Mouse (Mus musculus) left cerebral cortex, adult 9 months (tissue): ENCODE data around the gene Aatf.

Source experiments
- DNase-seq, 2 experiments: peaks; one replicate each; pipeline ENCODE4 v3.0.0; 2022; ENCODE audit warnings: low spot score in 2 of 2

The Aatf gene

DNA sequence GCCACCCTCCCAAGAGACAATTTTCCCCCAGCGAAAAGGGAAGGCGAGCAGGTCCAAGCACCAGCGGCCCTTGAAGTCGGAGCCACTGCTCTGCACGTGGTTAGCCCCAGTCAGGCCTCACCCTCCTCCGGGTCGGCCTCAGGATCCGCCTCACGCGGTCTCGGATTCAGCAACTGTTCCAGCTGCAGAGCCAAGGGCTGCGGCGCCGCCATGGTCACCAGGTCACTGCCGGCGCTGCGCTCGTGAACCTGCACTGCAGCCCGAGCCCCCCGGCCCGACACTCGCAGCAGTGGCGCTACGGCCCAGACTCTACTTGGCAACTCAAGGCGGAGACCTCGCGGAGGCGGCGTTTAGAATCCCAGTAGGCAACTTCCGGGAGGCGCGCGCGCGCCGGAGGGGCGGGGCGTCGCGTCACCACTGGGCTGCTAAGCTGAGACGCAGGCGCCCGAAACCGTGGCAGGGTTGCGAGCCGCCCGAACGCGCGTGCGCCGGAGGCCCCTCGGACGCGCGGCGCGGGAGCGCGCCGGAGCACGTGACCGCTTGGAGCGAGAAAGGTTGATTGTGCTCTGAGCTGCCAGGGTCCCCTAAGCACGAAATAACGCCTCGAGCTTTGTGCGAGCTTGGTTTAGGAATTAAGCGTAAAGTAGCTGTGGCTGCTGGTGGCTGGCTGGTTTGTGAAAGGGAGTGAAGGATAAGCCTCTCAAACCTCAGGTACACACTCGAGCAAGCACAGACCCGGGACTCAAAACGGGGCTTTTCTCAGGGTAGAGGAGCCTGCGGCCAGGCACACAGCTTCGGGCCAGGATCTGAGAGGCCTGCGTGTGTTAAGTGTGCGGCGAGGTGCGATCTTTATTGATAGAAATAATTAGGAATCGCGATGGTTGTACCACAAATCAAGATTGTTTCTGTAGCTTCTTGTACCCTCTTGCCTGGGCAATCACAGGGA, at the start of gene Aatf:
TSS of gene Aatf (minus strand) at position 352 of the 946 bp plus-strand sequence.
- DNase-seq = peak; percentile 87 to 96

DNA sequence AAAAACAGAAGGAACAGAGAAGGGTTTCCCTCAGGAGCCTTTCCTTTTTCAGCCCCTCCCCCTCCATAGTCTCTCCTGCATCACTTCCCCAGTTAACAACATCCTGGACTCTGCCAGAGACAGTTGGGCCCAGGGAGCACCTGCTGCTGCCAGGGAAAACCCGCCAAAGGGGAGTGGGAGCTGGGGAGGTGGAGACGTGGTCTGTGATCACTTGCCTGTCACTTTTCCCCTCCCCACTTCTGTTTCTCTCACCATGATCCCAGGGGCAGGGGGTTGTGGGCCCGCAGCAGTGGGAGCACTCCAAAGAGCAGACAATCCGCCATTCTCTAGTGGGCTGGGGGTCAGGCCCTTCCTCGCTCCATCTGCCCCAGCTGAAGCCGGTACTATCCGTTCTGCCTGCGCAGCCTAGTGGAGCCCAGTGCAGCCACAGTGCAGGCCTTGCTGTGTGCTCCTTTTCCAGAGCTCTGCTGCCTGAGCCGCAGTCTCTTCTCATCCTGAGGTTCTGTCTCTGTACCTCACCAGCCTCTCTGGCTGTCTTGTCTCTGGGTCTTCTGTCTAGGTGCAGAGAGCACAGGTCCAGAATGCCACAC, 49.5 kb upstream of the Aatf start:
- no peak for DNase-seq

DNA sequence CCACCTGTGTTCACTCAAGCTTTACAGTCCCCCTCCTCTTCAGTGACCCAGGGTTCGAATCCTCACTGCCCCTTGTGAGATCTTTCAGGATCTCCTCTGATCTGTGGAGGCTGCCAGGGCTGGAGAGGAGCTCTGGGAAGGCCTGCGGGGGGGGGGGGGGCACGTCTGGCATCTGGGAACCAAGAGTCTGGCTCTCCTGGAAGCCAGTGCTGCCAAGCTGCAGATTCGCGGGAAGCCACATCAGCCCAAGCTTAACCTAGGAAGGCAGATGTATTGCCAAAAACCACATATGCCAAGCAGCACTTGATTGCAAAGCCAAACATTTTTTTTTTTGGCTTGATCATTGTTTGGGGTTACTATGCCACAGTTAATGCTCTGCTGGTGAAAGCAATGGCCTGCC, 48.2 kb upstream of the Aatf start:
- no peak for DNase-seq

DNA sequence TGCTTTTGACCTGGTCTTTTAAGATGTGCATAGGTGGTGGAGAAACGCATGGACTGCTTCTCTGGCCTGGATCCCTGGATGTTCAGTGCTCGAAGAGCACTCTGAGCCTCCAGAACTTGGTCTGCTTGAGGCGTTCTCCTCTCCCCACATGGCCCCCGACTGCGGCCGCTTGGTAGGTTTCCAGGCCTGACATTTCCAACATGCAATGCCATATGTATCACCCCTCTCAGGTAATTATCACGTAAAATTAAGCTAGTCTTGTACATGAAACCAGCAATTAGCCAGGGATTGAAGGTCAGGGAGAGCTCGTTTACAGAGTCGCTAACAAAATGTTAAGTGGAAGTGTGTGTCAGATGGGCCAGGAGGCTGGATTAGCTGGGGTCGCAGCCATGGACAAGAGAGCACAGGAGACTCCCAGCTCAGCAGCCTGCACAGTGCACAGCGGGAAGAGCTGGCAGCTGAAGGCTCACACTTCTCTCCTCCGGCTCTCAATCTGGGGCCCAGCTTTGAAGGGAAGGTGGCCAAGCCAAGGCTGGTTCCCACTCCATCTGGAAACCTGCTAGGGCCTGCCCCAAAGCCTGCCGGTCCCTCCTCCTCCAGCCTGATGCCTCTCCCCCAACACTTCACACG, 40.6 kb upstream of the Aatf start:
- no peak for DNase-seq

DNA sequence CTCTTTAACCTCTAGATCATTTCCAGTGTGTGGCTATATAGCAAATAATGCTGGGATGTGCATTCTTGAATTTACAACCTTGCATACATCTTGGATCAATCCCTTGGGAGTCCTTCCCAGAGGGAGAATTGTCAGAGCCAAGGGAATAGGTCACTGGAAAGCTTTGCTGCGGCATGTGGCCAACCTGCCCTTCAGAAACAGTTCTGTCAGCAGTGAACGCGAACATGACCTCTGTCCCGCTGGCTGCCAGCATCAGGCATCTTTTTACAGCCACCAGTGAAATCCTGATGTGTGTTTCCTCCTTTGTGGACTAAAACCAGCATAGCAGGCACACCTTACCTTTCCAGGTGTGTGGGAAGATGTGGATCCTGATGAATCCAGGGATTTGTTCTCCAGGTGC, 38.0 kb upstream of the Aatf start:
- no peak for DNase-seq

DNA sequence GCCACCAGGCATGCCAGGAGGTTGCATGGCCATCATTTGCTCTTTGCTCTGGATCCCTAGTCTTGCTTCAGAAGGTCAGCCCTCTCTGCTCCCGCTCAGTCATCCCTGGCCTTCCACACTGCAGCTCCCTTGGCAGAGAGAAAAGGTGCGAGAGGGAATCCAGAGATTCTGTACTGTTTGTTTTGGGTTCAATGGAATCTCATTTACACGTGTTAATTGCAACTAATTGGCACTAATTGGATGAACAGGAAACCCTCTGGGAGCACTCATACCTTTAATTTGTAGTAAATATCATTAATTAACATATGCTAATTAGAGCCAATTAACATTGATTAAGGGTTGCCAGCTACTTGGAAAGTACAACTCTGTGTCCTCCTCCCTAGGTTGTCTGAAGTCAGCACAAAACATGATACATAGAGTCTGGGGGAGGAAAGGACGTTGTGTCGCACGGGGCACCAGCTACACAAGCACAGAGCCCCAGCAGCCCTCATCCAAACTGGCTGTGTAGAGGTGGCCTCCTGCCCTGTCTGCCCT, 36.0 kb upstream of the Aatf start:
- DNase-seq = no peak

DNA sequence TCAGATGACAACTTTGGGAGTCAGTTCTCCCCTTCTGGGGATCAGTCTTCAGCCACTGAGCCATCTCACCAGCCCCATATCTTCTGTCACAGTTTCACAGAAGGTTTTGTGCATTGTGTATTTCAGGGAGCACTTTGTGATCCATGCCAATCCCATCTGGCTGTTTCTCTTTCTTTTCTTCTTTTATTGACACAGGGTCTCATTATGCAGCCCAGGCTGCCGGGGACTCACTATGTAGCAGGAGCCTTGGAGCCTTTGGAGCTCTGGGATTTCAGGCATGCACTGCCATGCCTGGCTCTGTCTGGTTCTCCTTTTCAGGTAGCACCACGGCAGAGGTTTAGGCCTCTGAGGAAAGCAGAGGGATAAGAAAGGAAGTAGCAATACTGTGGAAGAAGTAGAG, 35.0 kb upstream of the Aatf start:
- DNase-seq = no peak

DNA sequence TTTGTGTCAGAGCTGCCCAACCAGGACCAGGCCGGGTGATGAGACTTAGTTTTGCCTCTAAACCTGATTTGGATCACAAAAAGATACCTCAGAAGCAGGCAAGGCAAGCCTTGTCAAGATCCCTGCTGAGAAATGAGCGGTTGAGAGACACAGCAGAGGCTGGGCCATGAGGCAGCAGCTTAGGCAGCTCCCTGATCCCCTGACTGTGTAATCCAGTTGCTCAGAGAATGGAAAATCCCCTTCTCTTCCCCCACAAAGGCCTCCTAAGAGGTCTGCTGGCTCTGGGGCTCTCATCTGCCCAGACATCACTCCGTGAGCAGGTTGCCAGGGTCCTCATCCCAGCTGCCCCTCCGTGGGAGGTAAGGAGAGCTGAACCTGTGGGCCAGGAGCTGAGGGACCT, 26.7 kb upstream of the Aatf start:
- DNase-seq = no peak

DNA sequence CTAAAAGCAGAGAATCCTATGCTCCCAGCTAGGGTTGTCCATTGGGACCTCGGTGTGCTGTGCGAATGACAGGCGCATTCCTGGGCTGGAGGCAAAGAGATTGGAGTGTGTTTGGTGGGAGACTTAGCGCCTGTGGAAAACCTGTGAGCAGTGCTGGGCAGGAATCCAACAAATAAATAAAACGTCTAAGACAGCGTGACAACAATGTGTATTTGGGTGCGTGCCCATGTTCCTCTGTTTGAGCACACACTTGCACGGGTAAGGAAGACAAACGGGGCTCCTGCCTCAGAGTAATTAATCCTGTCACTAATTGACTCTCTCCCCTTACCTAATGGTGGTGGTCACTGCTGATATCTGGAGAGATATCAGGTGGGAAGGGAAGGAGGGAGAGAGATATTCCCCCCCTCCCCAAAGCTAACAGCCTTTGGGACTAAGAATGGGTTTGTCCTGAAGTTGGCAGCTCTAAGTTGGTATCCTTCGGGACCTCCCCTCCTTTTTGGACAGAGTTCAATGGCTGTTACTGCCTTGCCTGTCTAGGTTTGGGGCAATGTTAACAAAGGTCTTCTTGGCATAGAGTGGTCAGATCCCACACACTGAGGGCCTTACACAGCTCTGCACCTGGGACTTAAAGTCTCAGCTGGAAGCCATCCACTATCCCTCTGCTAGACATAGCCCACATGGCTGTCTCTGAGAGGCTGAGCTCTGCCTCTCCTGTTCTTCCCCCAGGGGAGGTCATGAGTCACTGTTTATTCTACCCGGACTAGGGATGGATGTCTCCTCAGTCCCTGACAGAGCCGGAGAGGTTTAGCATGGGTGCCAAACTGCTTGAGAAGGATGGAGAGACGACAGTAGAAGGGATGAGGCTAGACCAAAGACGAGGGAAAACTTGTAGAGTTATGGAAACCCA, 16.7 kb upstream of the Aatf start:
- DNase-seq = no peak

DNA sequence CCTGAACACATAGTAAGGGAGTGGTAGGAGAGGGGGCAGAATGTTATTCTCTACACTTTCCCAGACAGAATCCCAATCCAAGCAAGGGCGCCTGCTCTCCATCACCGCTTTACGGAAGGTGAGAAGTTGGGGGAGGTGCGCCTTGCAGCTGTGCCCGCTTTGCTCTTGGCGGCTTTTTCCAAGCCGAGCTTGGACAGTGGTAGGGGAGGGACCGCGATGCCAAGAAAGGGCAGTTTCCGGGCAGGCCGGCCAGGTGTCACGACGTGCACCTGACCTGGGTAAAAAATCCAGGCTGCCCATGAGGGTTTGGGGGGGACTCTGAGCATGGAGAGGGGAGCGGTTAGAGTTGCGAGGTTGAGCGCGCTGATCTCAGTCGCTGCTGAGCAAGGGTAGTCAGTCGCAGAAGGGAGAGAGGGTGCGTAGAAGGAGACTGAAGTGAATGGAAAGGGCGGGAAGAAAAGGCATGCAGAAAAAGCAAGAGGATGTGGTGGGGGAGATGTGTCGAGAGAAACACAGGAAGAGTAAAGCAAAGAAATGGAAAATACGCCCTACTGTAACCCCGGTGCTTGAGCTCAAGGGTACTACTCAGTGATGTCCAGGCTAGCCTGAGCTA, 15.9 kb upstream of the Aatf start:
- no peak for DNase-seq

DNA sequence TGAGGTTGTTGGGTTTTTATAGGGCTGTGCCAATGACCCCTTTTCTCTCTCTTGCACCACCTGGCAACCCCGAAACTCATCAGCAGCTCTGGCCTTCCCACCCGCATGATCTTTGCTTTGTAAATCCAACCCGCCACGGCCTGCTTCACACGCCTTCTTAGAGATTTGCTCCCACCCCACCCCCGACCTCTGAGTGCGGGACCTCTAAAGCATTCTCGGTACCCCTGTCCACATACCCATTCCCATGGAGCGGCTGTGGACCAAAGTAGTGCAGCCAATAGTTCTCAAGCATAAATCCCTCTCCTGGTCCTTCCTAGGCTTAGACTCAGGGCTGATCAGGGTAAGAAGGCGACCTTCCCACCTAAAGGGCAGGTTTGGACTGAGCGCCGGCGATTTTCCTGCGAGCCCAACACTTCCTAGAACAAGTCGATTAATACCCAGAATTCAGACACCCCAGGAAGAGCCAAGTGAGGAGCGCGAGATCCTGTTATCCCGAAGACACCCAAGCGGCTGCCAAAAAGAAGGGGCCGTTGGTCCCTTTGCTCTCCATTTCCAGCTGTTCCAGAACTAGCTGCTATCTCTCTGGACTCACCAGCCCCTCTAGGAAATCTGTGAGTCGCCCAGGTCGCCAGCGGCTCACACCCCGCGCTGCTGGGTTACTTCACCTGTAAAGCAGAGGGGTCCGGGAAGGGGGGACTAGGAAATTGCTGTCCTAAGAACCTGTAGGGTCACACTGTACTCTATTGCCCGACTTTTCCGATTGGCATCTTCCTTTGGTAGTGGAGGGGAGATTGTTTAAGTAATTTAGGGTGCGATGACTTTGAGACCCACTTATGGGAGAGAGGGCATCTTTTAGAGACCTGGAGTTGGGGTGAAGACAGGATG, 13.9 kb upstream of the Aatf start:
- no peak for DNase-seq

DNA sequence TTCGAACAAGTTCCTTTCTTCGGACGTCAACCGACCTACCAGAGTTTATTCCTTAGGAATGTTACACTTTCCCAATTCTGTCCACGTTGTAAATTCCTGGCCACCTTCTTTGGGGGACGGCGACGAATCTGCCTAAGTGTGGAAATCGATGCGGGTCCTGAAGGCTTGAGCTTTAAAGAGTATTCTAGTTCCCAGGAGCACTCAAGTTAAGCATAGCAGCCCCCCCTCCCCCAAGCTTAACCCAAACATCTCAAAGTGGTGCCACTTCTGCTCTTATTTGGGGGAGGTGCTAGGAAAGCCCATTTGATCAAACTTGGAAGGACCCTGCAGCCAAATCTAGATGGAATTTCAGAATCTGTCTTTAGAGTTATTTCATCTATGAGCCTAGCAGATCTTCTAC, 13.1 kb upstream of the Aatf start:
- no peak for DNase-seq

DNA sequence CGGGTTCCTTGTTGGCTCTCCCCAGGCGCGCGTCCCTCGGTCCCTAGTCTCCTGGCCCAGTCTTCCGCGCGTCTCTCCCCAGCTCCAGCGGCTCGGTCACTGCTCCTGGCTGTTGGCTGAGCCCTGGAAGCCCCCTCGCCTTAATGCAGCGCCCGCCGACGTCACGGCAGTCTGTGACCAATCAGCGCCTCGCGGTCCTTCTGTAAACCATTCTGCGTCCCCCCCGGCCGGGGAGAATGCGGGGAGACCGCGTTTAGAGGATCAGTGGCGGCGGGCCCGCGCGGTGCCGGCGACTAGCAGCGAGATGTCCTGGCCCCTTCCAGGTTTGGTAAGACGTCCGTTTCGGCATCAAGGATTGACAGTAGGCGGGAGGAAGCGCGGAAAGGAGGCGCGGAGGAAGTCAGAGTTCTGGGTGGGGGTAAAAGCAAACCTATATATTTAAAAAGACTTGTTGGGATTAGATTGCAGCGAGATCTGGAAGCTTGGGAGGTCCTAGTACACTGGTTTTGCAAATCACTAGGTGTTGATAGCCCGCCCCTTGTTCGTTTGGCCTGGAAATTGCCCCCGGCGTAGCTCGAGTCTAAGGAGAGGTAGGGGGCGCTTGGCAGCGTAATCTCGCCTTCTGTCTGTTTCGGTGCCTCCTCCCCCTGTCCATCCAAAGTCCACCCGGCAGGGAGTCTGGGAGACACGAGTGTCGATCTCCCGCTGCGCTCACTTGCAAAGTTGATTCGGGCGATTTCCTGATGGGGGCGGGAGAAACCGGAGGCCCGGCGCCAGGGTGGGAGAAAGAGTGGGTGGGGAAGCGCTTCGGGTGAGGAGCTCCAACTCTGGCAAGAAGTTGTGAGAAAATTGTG, 12.3 kb upstream of the Aatf start, which contains the start of gene Lhx1:
TSS of gene Lhx1 (minus strand) at position 115 of the 854 bp plus-strand sequence.
- no peak for DNase-seq

DNA sequence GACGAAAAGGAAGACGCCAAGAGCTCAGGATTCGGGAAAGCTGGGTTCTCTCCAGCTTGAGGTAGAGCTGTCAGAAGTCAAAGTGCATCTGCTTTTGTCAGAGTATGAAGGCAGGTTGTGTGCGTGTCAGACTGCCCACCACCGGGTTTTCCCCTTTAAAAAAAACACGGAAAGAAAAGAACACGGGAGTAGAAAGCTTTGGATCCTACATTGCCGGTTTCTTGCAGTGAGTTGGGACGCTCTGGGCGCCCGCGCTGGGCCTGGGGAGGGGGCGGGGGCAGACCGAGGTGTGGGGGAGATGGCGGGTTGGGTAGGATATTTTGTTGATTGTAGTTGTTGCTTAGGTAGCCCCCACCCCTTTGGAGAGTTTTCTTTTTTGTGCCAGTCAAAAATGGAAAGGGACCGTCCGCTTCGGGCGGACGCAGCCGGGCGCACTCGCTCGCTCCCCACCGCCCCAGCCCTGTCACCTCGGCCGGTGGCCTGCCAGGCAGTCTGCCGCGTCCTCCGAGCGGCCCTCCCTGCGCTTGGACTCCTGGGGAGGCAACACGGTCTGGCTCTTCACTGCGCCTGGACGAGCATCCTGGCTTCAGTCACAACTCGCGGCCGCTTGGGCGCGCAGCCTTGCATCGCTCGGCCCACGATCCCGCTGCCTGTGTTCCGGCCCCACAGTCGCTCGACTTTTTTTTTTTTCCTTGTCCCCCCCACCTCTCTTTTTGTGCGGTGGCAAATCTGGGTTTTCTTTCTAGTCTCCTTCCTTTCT, 11.4 kb upstream of the Aatf start:
- no peak for DNase-seq

DNA sequence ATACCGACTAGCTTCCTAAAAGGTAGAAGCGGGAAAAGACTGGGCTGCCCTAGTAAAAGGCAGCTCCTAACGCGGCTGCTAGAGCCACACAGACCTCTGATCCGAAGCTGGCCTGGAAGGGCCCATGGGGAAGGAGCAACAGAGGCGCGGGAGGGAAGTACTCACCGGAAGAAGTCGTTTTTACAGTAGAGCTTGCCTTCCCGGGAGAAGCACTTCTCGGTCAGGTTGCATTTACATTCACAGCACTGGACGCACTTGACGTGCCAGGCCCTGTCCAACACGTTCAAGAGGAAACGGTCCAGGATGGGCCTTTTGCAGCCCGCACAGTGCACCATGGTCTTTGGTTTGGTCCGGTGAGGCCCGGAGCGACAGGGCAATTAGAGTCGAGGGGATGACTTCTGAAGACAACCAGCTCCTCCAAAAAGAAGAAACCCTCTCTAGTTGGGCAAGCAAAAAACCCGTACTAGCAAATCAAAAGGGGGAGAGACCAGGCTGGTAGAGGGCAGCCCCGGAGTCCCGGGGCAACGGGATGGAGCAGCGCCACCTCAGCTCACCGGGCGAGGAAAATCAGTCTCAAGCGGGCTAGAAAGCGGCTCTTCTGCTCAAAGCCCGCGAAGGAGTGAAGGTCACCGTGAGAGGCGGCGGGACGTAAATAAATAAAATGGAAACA, 10.7 kb upstream of the Aatf start:
- no peak for DNase-seq

DNA sequence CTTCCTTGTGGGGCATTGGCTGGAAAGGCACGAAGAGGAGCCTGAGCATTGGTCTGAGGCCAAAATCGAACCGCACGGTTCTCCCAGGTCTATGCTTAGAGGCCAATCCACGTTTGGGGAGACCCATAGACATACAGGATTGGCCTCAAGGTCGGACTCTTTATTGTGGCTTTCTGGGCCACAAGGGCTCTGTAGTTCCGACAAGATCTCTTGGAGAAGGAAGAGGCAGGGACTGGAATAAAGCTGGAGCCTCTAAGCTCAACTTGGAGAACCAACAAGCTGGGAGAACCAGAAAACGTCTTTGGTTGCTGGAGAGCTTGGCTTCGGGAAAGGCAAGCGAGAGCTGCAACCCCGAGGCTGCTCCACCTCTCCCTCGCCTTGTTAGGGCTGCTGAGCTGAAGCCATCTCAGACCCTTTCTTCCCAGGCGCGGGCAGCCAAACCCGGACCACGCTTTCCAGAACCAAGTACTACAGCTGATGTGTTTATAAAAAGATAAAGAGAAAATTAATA, 10.1 kb upstream of the Aatf start:
- no peak for DNase-seq

DNA sequence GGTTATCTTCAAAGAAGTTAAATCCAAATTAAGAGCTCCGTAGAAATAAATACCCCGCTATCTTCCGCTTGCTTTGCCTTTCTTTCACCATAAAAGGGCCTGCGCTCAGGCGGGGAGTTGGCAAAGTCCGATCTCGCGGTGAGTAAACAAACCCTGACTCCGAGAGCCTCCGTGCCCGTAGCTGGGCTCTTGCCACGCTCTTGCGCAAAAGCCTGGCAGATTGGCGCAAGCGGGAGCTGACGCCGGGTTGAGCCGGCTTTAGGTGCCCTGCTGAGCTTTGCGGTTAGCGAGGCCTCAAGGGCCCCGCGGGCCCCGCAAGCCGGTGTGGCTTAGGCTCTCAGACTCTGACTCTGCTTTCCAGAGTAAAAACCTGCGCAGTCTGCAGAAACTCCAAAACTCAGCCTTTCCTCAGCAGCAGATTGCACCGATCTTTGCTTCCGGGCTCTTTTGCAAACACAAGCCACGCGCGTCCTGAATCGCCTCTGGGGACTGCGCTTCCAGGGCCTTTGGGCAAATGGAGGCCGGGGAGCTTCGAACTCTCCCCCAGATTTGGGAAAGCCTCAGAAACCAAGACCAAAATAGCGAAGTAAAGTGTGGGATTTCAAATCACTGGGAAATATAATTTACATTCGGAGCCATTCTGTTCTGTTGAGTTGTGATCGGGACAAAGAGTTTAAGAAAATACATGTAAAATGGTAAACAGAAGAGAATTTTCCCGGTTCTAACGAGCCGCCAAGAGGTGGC, 9.4 kb upstream of the Aatf start:
- no peak for DNase-seq
